Comparison of ENCODE assay signal across 10 mouse cellular contexts in the genomic region with DNA sequence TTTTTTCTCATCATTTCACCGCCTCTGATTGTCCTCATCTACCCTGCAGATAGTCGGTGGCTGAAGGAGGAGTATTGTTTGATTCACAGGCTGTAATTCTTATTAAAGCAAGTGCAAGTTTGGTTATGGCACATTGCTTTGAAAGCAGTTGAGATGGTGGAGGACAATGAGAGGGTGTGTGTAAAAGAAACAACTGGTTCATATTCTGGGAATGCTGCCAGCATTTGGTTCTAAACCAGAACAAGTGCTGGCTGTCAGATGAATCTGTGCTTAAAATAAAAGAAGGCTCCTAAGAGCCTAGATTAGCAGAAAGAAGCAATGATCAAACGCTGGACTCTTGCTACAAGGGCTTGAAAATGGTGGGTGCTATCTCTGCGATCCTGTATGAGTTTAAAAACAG.
DNase-seq lines count a peak whose midpoint lies in the region; ATAC-seq lines count a peak whose summit lies in the region.
"Had no signal": no experiment of that assay in that cellular context is flagged by ENCODE, and none has a peak within 500 bp of the region (broad histone marks: within the 10 kb centered on the region; RNA-seq: fewer than 3 reads in every experiment).

No protein-coding gene starts in this region.

- no peak for DNase-seq in forebrain, embryonic 11.5 days (ENCODE audit: low spot score)
- DNase-seq in right cerebral cortex, adult 18-20 months: peak; percentile 73
- no peak for DNase-seq in right cerebral cortex, postnatal 4 days
- DNase-seq in layer of hippocampus, postnatal 10 days (ENCODE audit: low spot score in 2 of 2): peak; percentile 3 to 14
- no peak for DNase-seq in spleen, postnatal 36 days (ENCODE audit: low spot score in 2 of 2)
- no peak for DNase-seq in urinary bladder, adult 18-20 months (ENCODE audit: low spot score in 2 of 2)

- H3K27ac ChIP-seq in forebrain, embryonic 13.5 days: peak overlapping the region; percentile 62; the same call in 1 of the 2 replicates
- H3K27ac ChIP-seq in forebrain, embryonic 11.5 days (ENCODE audit: low read depth, low read length): no peak overlapping the region
- H3K27ac ChIP-seq: liver, embryonic 14.5 days had no signal

- H3K27me3 ChIP-seq in forebrain, embryonic 13.5 days: no peaks in the 10 kb centered on the region
- H3K27me3 ChIP-seq in forebrain, embryonic 11.5 days (ENCODE audit: control insufficient read depth, insufficient read depth, low read length): no peaks in the 10 kb centered on the region

- H3K9me3 ChIP-seq in forebrain, embryonic 13.5 days (replicated peaks): no peaks in the 10 kb centered on the region
- no peaks in the 10 kb centered on the region for H3K9me3 ChIP-seq in forebrain, embryonic 11.5 days (ENCODE audit: control insufficient read depth, low read length)

- peaks cover 22% of the 10 kb centered on the region for H3K4me1 ChIP-seq in forebrain, embryonic 13.5 days
- H3K4me1 ChIP-seq in forebrain, embryonic 11.5 days (replicated peaks; ENCODE audit: control insufficient read depth, insufficient read depth, low read length): no peaks in the 10 kb centered on the region

- no peak overlapping the region for H3K4me2 ChIP-seq in forebrain, embryonic 13.5 days
- H3K4me2 ChIP-seq in forebrain, embryonic 11.5 days (ENCODE audit: low read depth, low read length, severe bottlenecking): no peak overlapping the region

- ATAC-seq in forebrain, embryonic 13.5 days: no peak
- no peak for ATAC-seq in forebrain, embryonic 11.5 days (replicated peaks; ENCODE audit: low FRiP score)
- ATAC-seq in erythroid progenitor cell, adult 5-6 weeks (replicated peaks; ENCODE audit: low FRiP score, poor library complexity, severe bottlenecking): no peak
- ATAC-seq: intestine, embryonic 16.5 days had no signal

- WGBS in forebrain, embryonic 13.5 days: 38% methylated on average over 4 of the region's 4 CpGs
- whole genome bisulfite sequencing in forebrain, embryonic 11.5 days: 79% methylated on average over 4 of the region's 4 CpGs

- no peaks in the 10 kb centered on the region for H3K36me3 ChIP-seq in forebrain, embryonic 13.5 days (ENCODE audit: poor library complexity, severe bottlenecking)
- no peaks in the 10 kb centered on the region for H3K36me3 ChIP-seq in forebrain, embryonic 11.5 days (ENCODE audit: control insufficient read depth, insufficient read depth, low read length)

- H3K4me3 ChIP-seq in forebrain, embryonic 13.5 days: no peak overlapping the region
- H3K4me3 ChIP-seq in forebrain, embryonic 11.5 days (ENCODE audit: low read depth, low read length): no peak overlapping the region

- no peak overlapping the region for H3K9ac ChIP-seq in forebrain, embryonic 13.5 days
- no peak overlapping the region for H3K9ac ChIP-seq in forebrain, embryonic 11.5 days (ENCODE audit: low read length)
- H3K9ac ChIP-seq: liver, embryonic 14.5 days had no signal

Comparison
In these comparisons a context has a peak if more than half of its experiments do, and no peak if none do; other contexts are left out.
1. DNase-seq: peak in right cerebral cortex, adult 18-20 months (single experiment) and layer of hippocampus, postnatal 10 days (2 of 2); none in forebrain, embryonic 11.5 days (single experiment), right cerebral cortex, postnatal 4 days (single experiment), spleen, postnatal 36 days (0 of 2) and urinary bladder, adult 18-20 months (0 of 2).